Mouse (Mus musculus): ENCODE measurements around the gene Tbc1d12. TPM values are rescaled to one million over a fixed set of nuclear protein-coding genes. Genes with fewer than 3 reads are reported as not detected.

The Tbc1d12 gene
- polyA plus RNA-seq, 1 experiment from 2014 or later, result 5.6 TPM

- H3K36me3 ChIP-seq (ENCODE audit: control insufficient read depth, insufficient read depth, low read length), result peaks cover 2% of the 10 kb centered on the region; the same call in 1 of the 2 replicates
- H3K9ac ChIP-seq (ENCODE audit: low read depth, low read length), result no peak overlapping the region
- WGBS, result 59% methylated on average over 12 of the region's 12 CpGs
- H3K27ac ChIP-seq (ENCODE audit: low read depth, low read length), result no peak overlapping the region
- no peaks in the 10 kb centered on the region for H3K4me1 ChIP-seq (ENCODE audit: control insufficient read depth, insufficient read depth, low read depth, low read length)
- H3K9me3 ChIP-seq (ENCODE audit: control insufficient read depth, low read length), result no peaks in the 10 kb centered on the region
- peak; percentile 89 for ATAC-seq
- H3K4me3 ChIP-seq (ENCODE audit: low read length), result no peak overlapping the region
- H3K27me3 ChIP-seq (replicated peaks; ENCODE audit: control insufficient read depth, insufficient read depth, low read length), result no peaks in the 10 kb centered on the region
- H3K4me2 ChIP-seq (ENCODE audit: low read length), result no peak overlapping the region
These were observed 65.1 kb downstream of the Tbc1d12 start for GRCm38 (mm10) chr19:38901146-38902135.

GRCm38 (mm10) chr19:38902501-38902900, 66.1 kb downstream of the Tbc1d12 start:
- Histone ChIP-seq H3K36me3 (ENCODE audit: control insufficient read depth, insufficient read depth, low read length) (peaks cover 2% of the 10 kb centered on the region; the same call in 1 of the 2 replicates), H3K9me3 (ENCODE audit: control insufficient read depth, low read length) (no peaks in the 10 kb centered on the region), H3K27ac (ENCODE audit: low read depth, low read length) (no peak overlapping the region), H3K4me3 (ENCODE audit: low read length) (no peak overlapping the region), H3K4me2 (ENCODE audit: low read length) (no peak overlapping the region), H3K27me3 (replicated peaks; ENCODE audit: control insufficient read depth, insufficient read depth, low read length) (no peaks in the 10 kb centered on the region), H3K9ac (ENCODE audit: low read depth, low read length) (no peak overlapping the region), H3K4me1 (ENCODE audit: control insufficient read depth, insufficient read depth, low read depth, low read length) (no peaks in the 10 kb centered on the region)
- 95% methylated on average over 5 of the region's 5 CpGs for WGBS
- no peak for ATAC-seq

- WGBS, result 92% methylated on average over 9 of the region's 9 CpGs
- H3K4me3 ChIP-seq (ENCODE audit: low read length), result no peak overlapping the region
- no peaks in the 10 kb centered on the region for H3K9me3 ChIP-seq (ENCODE audit: control insufficient read depth, low read length)
- no peaks in the 10 kb centered on the region for H3K27me3 ChIP-seq (replicated peaks; ENCODE audit: control insufficient read depth, insufficient read depth, low read length)
- H3K27ac ChIP-seq (ENCODE audit: low read depth, low read length), result no peak overlapping the region
- H3K4me2 ChIP-seq (ENCODE audit: low read length), result no peak overlapping the region
- H3K9ac ChIP-seq (ENCODE audit: low read depth, low read length), result no peak overlapping the region
- no peaks in the 10 kb centered on the region for H3K4me1 ChIP-seq (ENCODE audit: control insufficient read depth, insufficient read depth, low read depth, low read length)
- ATAC-seq, result no peak
- peaks cover 11% of the 10 kb centered on the region for H3K36me3 ChIP-seq (ENCODE audit: control insufficient read depth, insufficient read depth, low read length)
These were observed 77.4 kb downstream of the Tbc1d12 start for GRCm38 (mm10) chr19:38913786-38914185.

GRCm38 (mm10) chr19:38914926-38915325, 78.5 kb downstream of the Tbc1d12 start:
- H3K36me3 ChIP-seq (ENCODE audit: control insufficient read depth, insufficient read depth, low read length), result peaks cover 11% of the 10 kb centered on the region
- H3K4me1 ChIP-seq (ENCODE audit: control insufficient read depth, insufficient read depth, low read depth, low read length), result no peaks in the 10 kb centered on the region
- ATAC-seq, result no peak
- no peak overlapping the region for H3K27ac ChIP-seq (ENCODE audit: low read depth, low read length)
- no peak overlapping the region for H3K9ac ChIP-seq (ENCODE audit: low read depth, low read length)
- no peak overlapping the region for H3K4me3 ChIP-seq (ENCODE audit: low read length)
- H3K9me3 ChIP-seq (ENCODE audit: control insufficient read depth, low read length), result no peaks in the 10 kb centered on the region
- 90% methylated on average over 15 of the region's 15 CpGs for WGBS
- H3K4me2 ChIP-seq (ENCODE audit: low read length), result no peak overlapping the region
- H3K27me3 ChIP-seq (replicated peaks; ENCODE audit: control insufficient read depth, insufficient read depth, low read length), result no peaks in the 10 kb centered on the region

GRCm38 (mm10) chr19:38915677-38916076, 79.3 kb downstream of the Tbc1d12 start:
- peaks cover 11% of the 10 kb centered on the region for H3K36me3 ChIP-seq (ENCODE audit: control insufficient read depth, insufficient read depth, low read length)
- 48% methylated on average over 3 of the region's 3 CpGs for WGBS
- H3K9ac ChIP-seq (ENCODE audit: low read depth, low read length), result no peak overlapping the region

GRCm38 (mm10) chr19:38928481-38929158, 92.2 kb downstream of the Tbc1d12 start:
- Histone ChIP-seq H3K9me3 (ENCODE audit: control insufficient read depth, low read length) (no peaks in the 10 kb centered on the region), H3K4me2 (ENCODE audit: low read length) (no peak overlapping the region), H3K4me1 (ENCODE audit: control insufficient read depth, insufficient read depth, low read depth, low read length) (peaks cover 10% of the 10 kb centered on the region), H3K4me3 (ENCODE audit: low read length) (no peak overlapping the region), H3K27ac (ENCODE audit: low read depth, low read length) (no peak overlapping the region), H3K9ac (ENCODE audit: low read depth, low read length) (no peak overlapping the region), H3K27me3 (replicated peaks; ENCODE audit: control insufficient read depth, insufficient read depth, low read length) (no peaks in the 10 kb centered on the region), H3K36me3 (ENCODE audit: control insufficient read depth, insufficient read depth, low read length) (no peaks in the 10 kb centered on the region)
- 93% methylated on average over 10 of the region's 11 CpGs for WGBS
- ATAC-seq, result no peak

More at GRCm38 (mm10) chr19:38915677-38916076, 79.3 kb downstream of the Tbc1d12 start:
- ATAC-seq, result no peak
- no peak overlapping the region for H3K27ac ChIP-seq (ENCODE audit: low read depth, low read length)
- no peaks in the 10 kb centered on the region for H3K27me3 ChIP-seq (replicated peaks; ENCODE audit: control insufficient read depth, insufficient read depth, low read length)
- H3K4me2 ChIP-seq (ENCODE audit: low read length), result no peak overlapping the region
- no peak overlapping the region for H3K4me3 ChIP-seq (ENCODE audit: low read length)
- H3K4me1 ChIP-seq (ENCODE audit: control insufficient read depth, insufficient read depth, low read depth, low read length), result no peaks in the 10 kb centered on the region
- no peaks in the 10 kb centered on the region for H3K9me3 ChIP-seq (ENCODE audit: control insufficient read depth, low read length)

- Histone ChIP-seq H3K36me3 (ENCODE audit: control insufficient read depth, insufficient read depth, low read length) (no peaks in the 10 kb centered on the region), H3K9ac (ENCODE audit: low read depth, low read length) (peak overlapping the region; percentile 85)
These were observed 93.3 kb downstream of the Tbc1d12 start for GRCm38 (mm10) chr19:38929471-38930251.

GRCm38 (mm10) chr19:38930252-38930787, 93.9 kb downstream of the Tbc1d12 start:
- Histone ChIP-seq H3K4me2 (ENCODE audit: low read length) (peak overlapping the region; percentile 97), H3K4me3 (ENCODE audit: low read length) (peak overlapping the region; percentile 92), H3K27ac (ENCODE audit: low read depth, low read length) (peak overlapping the region; percentile 46; the same call in 1 of the 2 replicates), H3K9me3 (ENCODE audit: control insufficient read depth, low read length) (no peaks in the 10 kb centered on the region), H3K4me1 (ENCODE audit: control insufficient read depth, insufficient read depth, low read depth, low read length) (peaks cover 10% of the 10 kb centered on the region), H3K36me3 (ENCODE audit: control insufficient read depth, insufficient read depth, low read length) (no peaks in the 10 kb centered on the region), H3K27me3 (replicated peaks; ENCODE audit: control insufficient read depth, insufficient read depth, low read length) (no peaks in the 10 kb centered on the region), H3K9ac (ENCODE audit: low read depth, low read length) (peak overlapping the region; percentile 85)
- 0 out of 2 replicates have a peak, but pooled peaks have one; percentile 7 for ATAC-seq
- 3% methylated on average over 22 of the region's 23 CpGs for WGBS

More at GRCm38 (mm10) chr19:38929471-38930251, 93.3 kb downstream of the Tbc1d12 start:
- H3K27me3 ChIP-seq (replicated peaks; ENCODE audit: control insufficient read depth, insufficient read depth, low read length), result no peaks in the 10 kb centered on the region
- H3K4me3 ChIP-seq (ENCODE audit: low read length), result peak overlapping the region; percentile 92
- no peak overlapping the region for H3K27ac ChIP-seq (ENCODE audit: low read depth, low read length)
- no peak for ATAC-seq
- H3K4me1 ChIP-seq (ENCODE audit: control insufficient read depth, insufficient read depth, low read depth, low read length), result peaks cover 10% of the 10 kb centered on the region
- peak overlapping the region; percentile 97 for H3K4me2 ChIP-seq (ENCODE audit: low read length)
- 73% methylated on average over 13 of the region's 13 CpGs for WGBS
- no peaks in the 10 kb centered on the region for H3K9me3 ChIP-seq (ENCODE audit: control insufficient read depth, low read length)

Measured in hindbrain, embryonic 16.5 days (tissue).